Mouse (Mus musculus) stomach, postnatal 0 days (tissue): ENCODE results near the gene Vac14. TPM values are rescaled to one million over a fixed set of nuclear protein-coding genes. Genes with fewer than 3 reads are reported as not detected.
A peak's percentile ranks its signal among the peaks of the same experiment; 100 is the strongest.

Experiments used
- ATAC-seq: fragments of 200-750 bp; cut with Nextera tagmentation; 2 replicates; pipeline ENCODE4 v1.8.0; 2017; ENCODE audit not compliant: low FRiP score, low TSS enrichment
- DNase-seq: peaks from one replicate; pipeline ENCODE4 v3.0.0-alpha.2; 2016; ENCODE audit warnings: low spot score
- H3K27ac ChIP-seq: fragments of 300-500 bp; sonication (generic); replicated peaks from 2 replicates; pipeline ENCODE4 v1.5.1; 2014; ENCODE audit warnings: mild to moderate bottlenecking, control low read depth
- H3K27me3 ChIP-seq: fragments of 300-500 bp; sonication (generic); 2 replicates; pipeline ENCODE4 v1.6.1; 2014; ENCODE audit warnings: low read length; ENCODE audit not compliant: control insufficient read depth, insufficient read depth
- H3K36me3 ChIP-seq: fragments of 300-500 bp; sonication (generic); 2 replicates; pipeline ENCODE4 v1.6.1; 2014; ENCODE audit warnings: low read length, mixed read lengths; ENCODE audit not compliant: control insufficient read depth, insufficient read depth
- H3K4me1 ChIP-seq: fragments of 300-500 bp; sonication (generic); replicated peaks from 2 replicates; pipeline ENCODE4 v1.6.1; 2014; ENCODE audit warnings: antibody characterized with exemption; ENCODE audit not compliant: control insufficient read depth, insufficient read depth
- H3K4me2 ChIP-seq: fragments of 300-500 bp; sonication (generic); replicated peaks from 2 replicates; pipeline ENCODE4 v1.6.1; 2014; ENCODE audit warnings: low read depth, mild to moderate bottlenecking, control low read depth, moderate library complexity
- H3K4me3 ChIP-seq: fragments of 300-500 bp; sonication (generic); 2 replicates; pipeline ENCODE4 v1.5.1; 2014; ENCODE audit warnings: low read depth, low read length, control low read depth
- H3K9ac ChIP-seq: fragments of 300-500 bp; sonication (generic); 2 replicates; pipeline ENCODE4 v1.6.1; 2014; ENCODE audit warnings: mild to moderate bottlenecking, low read length, control low read depth, mixed read lengths
- H3K9me3 ChIP-seq: fragments of 300-500 bp; sonication (generic); 2 replicates; pipeline ENCODE4 v1.6.1; 2016; ENCODE audit warnings: low read length; ENCODE audit not compliant: control insufficient read depth
- CTCF ChIP-seq: IDR thresholded peaks from 2 replicates; pipeline ENCODE4 v1.5.1; 2016; ENCODE audit warnings: antibody characterized with exemption, low read depth, mild to moderate bottlenecking, moderate library complexity
- EP300 ChIP-seq: optimal IDR thresholded peaks from 2 replicates; pipeline ENCODE3; 2016; ENCODE audit warnings: antibody characterized with exemption
- WGBS: fragments of 180-500 bp; shearing (Covaris S2); extraction: QIAGEN DNeasy Blood & Tissue Kit; methylation state at CpG from one replicate; pipeline ENCODE4 v1.1.7; 2014; 5-methylcytosine and 5-hydroxymethylcytosine counted together
- polyA plus RNA-seq: library from polyadenylated mRNA; unstranded; fragments of >200 nt; fragmentation: Nextera tagmentation; extraction: Ambion mirVana; gene quantifications from 2 replicates; pipeline ENCODE4 v1.2.1, GENCODE M21; 2015

Gene Vac14
- polyA plus RNA-seq, 1 experiment from 2014 or later: 7.7 TPM

DNA sequence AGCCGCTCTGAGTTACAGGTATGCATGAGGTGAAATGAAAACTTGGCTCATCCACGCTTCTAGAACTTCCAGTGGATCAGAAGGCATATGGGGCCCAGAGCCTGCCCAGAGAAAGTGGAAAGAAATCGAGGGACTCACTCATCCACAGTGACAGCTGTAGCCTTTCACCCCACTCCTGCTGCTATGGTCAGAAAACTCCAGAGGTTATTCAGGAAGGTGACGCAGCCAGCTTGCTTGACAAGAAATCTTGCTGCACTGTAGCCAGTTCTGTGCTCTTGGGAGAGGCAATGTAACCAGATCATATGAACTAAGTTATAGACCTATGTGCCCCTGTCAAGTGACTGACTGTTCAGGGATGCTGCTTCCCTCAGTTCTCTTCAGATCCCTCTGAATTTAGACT lies 77.7 kb downstream of the Vac14 start:
- ATAC-seq: no peak
- TF ChIP-seq CTCF (no peak), EP300 (no peak)
- H3K4me2 ChIP-seq: no peak overlapping the region
- no peaks in the 10 kb centered on the region for H3K36me3 ChIP-seq
- no peaks in the 10 kb centered on the region for H3K27me3 ChIP-seq
- no peak overlapping the region for H3K4me3 ChIP-seq
- DNase-seq: no peak
- no peaks in the 10 kb centered on the region for H3K4me1 ChIP-seq
- WGBS: 87% methylated on average over 4 of the region's 4 CpGs
- no peaks in the 10 kb centered on the region for H3K9me3 ChIP-seq
- no peak overlapping the region for H3K9ac ChIP-seq
- H3K27ac ChIP-seq: no peak overlapping the region

DNA sequence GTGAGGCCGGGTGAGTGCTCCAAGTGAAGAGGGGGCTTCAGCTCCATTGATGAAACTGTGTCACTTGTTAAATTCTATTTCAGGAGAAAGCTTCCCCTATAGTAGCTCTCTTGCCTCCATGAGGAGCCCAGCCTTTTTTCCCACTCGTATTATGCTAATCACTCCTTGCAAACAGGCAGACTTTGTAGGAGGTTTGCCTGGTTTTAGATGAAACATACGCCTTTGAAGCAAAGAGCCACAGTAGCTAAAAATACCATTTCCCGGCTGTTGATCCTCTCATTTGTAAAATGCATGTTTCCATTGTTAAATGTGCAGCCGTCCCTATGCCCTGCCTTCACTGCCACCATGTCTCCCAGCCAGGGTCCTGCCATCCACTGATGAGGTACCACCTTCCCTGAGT lies 79.2 kb downstream of the Vac14 start:
- Histone ChIP-seq H3K4me1 (no peaks in the 10 kb centered on the region), H3K4me2 (no peak overlapping the region), H3K36me3 (no peaks in the 10 kb centered on the region), H3K9me3 (no peaks in the 10 kb centered on the region), H3K27ac (no peak overlapping the region), H3K9ac (no peak overlapping the region), H3K4me3 (no peak overlapping the region), H3K27me3 (no peaks in the 10 kb centered on the region)
- DNase-seq (no peak), ATAC-seq (no peak)
- TF ChIP-seq CTCF (no peak), EP300 (no peak)
- 73% methylated on average over 5 of the region's 5 CpGs for WGBS

DNA sequence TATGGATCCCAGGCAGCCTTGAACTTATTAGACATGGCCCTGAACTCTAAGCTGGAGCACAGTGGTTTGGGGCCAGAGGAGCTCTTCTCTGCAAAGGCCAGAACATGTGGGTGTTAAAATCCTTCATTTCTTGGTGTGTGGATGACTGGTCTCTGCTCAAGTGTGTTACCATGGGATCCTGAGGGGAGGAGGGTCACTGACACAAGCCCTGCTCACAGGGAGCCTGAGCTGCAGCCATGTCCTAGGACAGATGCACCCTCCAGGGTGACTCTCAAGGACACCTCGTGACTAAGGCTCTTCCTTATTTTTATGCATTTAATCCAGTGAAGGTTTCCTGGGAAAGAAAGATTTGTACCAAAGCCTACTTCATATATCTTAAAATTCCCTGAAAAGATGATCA lies 79.7 kb downstream of the Vac14 start:
- Histone ChIP-seq H3K4me3 (no peak overlapping the region), H3K36me3 (no peaks in the 10 kb centered on the region), H3K4me2 (no peak overlapping the region), H3K27me3 (no peaks in the 10 kb centered on the region), H3K9me3 (no peaks in the 10 kb centered on the region), H3K4me1 (peaks cover under 1% of the 10 kb centered on the region; the same call in 1 of the 2 replicates), H3K9ac (no peak overlapping the region), H3K27ac (no peak overlapping the region)
- 74% methylated on average over 1 of the region's 1 CpGs for WGBS
- no peak for TF ChIP-seq EP300
- no peak for TF ChIP-seq CTCF
- ATAC-seq: no peak
- no peak for DNase-seq

DNA sequence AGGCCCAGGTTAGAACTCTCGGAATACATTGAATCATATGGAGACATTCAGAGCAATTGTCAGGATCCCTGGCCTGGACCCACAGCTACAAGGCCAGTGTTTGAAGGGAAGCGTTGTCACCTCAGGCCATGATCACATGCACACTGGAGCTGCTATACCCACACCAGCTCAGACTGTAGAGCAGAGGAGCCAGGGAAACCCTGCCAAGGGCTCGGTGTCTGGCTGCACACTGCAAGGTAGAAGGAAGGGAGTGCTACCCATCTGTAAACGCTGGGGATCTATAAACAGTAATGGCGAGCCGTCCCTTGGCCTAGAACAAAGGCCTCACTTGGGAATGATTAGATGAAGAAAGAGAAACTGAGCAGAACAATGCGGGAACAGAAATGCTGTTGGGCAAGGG lies 81.1 kb downstream of the Vac14 start:
- Histone ChIP-seq H3K27ac (no peak overlapping the region), H3K27me3 (no peaks in the 10 kb centered on the region), H3K9ac (no peak overlapping the region), H3K4me3 (no peak overlapping the region), H3K36me3 (no peaks in the 10 kb centered on the region), H3K4me2 (no peak overlapping the region), H3K9me3 (no peaks in the 10 kb centered on the region), H3K4me1 (peaks cover 4% of the 10 kb centered on the region)
- ATAC-seq (no peak), DNase-seq (no peak)
- TF ChIP-seq EP300 (no peak), CTCF (no peak)
- WGBS: 75% methylated on average over 7 of the region's 7 CpGs

DNA sequence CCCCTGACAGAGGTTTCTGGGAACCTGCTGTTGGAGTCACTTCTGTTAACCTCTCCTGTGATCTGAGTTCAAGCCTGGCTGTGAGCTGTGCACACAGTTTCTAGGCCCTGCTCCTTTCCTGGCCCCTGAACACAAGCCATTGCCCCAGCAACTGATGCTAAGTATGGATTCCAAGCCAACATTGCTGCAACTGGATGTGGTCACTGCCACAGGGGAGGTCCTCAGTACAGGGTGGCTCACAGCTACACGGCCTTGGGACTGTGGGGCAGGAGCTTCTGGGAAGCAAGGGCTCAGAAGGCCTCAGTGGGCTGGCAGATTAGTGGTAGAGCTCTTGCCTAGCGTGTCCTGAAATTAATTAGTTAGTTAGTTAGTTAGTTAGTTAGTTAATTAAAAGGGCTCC lies 82.2 kb downstream of the Vac14 start:
- TF ChIP-seq CTCF (no peak), EP300 (no peak)
- Histone ChIP-seq H3K9ac (no peak overlapping the region), H3K4me3 (no peak overlapping the region), H3K27me3 (no peaks in the 10 kb centered on the region), H3K4me1 (peaks cover 4% of the 10 kb centered on the region), H3K27ac (no peak overlapping the region), H3K36me3 (no peaks in the 10 kb centered on the region), H3K4me2 (no peak overlapping the region), H3K9me3 (no peaks in the 10 kb centered on the region)
- ATAC-seq: no peak
- WGBS: 79% methylated on average over 2 of the region's 2 CpGs
- DNase-seq: no peak

DNA sequence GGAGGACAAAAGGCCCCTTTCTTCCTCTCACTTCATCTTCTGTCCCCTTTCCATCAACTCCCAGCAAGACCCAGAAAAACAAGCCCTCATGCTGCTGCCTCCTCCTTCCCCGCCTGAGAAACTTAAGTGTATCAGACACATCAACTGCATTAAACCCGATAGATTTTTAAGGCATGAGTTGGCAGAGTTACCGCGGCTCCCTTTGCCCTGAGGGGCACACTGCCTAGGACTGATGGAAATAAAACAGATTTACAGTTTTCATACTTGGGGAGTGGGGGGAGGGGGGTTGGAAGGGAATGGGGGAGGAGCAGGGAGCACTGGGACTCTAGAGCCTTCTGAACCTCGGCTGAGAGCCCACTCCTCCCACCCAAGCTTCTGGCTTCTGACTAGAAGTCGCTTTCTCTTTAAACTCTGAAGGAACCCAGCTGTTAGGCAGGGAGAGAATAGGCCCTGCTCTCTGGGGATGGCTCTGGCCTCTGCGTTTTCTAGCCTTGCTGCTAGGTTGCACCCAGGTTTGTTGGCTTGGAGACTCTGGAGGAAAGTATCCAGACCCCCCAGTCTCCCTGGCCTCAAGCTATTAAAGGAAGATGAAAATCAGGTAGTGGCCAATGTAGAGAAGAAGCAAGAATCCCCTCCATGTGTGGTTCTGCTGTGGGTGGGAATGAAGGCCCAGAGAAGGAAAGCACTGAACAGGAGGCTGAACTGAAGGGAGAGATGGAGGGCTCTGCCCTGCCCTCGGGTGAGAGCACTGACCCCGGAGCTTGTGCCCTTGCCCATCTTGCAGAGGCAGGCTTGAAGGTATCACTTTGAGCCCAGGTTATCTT lies 84.5 kb downstream of the Vac14 start:
- Histone ChIP-seq H3K9me3 (no peaks in the 10 kb centered on the region), H3K9ac (no peak overlapping the region), H3K4me2 (no peak overlapping the region), H3K27ac (peak overlapping the region; percentile 89), H3K4me3 (no peak overlapping the region), H3K36me3 (no peaks in the 10 kb centered on the region), H3K27me3 (no peaks in the 10 kb centered on the region), H3K4me1 (peaks cover 4% of the 10 kb centered on the region)
- TF ChIP-seq EP300 (no peak), CTCF (no peak)
- WGBS: 32% methylated on average over 9 of the region's 9 CpGs
- ATAC-seq (peak; percentile 44; the same call in 1 of the 2 replicates), DNase-seq (no peak)
